Mouse (Mus musculus) adrenal gland, postnatal 10 days (tissue): ENCODE measurements around the gene Upf2. TPM values are rescaled to one million over a fixed set of nuclear protein-coding genes. Genes with fewer than 3 reads are reported as not detected.

Experiments used
- DNase-seq: peaks from one replicate; pipeline ENCODE4 v3.0.0; 2021; ENCODE audit warnings: mixed read lengths
- long read RNA-seq, 2 experiments: library from polyadenylated mRNA; stranded (forward); transcript quantifications; one replicate each; pipeline ENCODE4 v2.0.0; 2021
- total RNA-seq, 2 experiments: library from RNA; stranded (reverse); gene quantifications; 2 replicates each; pipeline ENCODE4 v1.2.3; 2021

The Upf2 gene
- total RNA-seq = 10 to 100 TPM; 18.6 to 21.5 TPM
- long read RNA-seq, experiment 1, full-length matches to known transcripts = 5 of 32 reads
- long read RNA-seq, experiment 1, partial matches to known transcripts = 19 of 32 reads
- long read RNA-seq, experiment 1, other reads (novel, unspliced or antisense) = 8 of 32 reads
- long read RNA-seq, experiment 2, full-length matches to known transcripts = 2 of 5 reads
- long read RNA-seq, experiment 2, partial matches to known transcripts = 2 of 5 reads
- long read RNA-seq, experiment 2, other reads (novel, unspliced or antisense) = 1 of 5 reads

- peak; percentile 97 for DNase-seq
These were observed at the start of gene Upf2 for GRCm38 (mm10) chr2:5950766-5951595. Gene Upf2 (plus strand): TSS chr2:5951469.

GRCm38 (mm10) chr2:5906092-5906491 is 45.2 kb upstream of the Upf2 start:
- peak; percentile 66 for DNase-seq

- peak; percentile 66 for DNase-seq
These were observed 44.6 kb upstream of the Upf2 start for GRCm38 (mm10) chr2:5906625-5907024.

- DNase-seq = no peak
These were observed 39.8 kb upstream of the Upf2 start for GRCm38 (mm10) chr2:5911282-5911965.

- no peak for DNase-seq
These were observed 28.4 kb upstream of the Upf2 start for GRCm38 (mm10) chr2:5922823-5923222.

GRCm38 (mm10) chr2:5923786-5924185 is 27.5 kb upstream of the Upf2 start:
- no peak for DNase-seq

- DNase-seq = no peak
These were observed 23.8 kb upstream of the Upf2 start for GRCm38 (mm10) chr2:5927481-5927880.

- DNase-seq = no peak
These were observed 21.5 kb upstream of the Upf2 start for GRCm38 (mm10) chr2:5929793-5930192.

GRCm38 (mm10) chr2:5930291-5931054 is 20.8 kb upstream of the Upf2 start:
- no peak for DNase-seq

GRCm38 (mm10) chr2:5931938-5932337 is 19.3 kb upstream of the Upf2 start:
- DNase-seq = no peak

GRCm38 (mm10) chr2:5934936-5935335 is 16.3 kb upstream of the Upf2 start:
- no peak for DNase-seq

- DNase-seq = no peak
These were observed 15.2 kb upstream of the Upf2 start for GRCm38 (mm10) chr2:5936068-5936467.

- DNase-seq = no peak
These were observed 14.7 kb upstream of the Upf2 start for GRCm38 (mm10) chr2:5936550-5936949.

GRCm38 (mm10) chr2:5939319-5939718 is 11.9 kb upstream of the Upf2 start:
- DNase-seq = no peak

- DNase-seq = no peak
These were observed 11.4 kb upstream of the Upf2 start for GRCm38 (mm10) chr2:5939911-5940310.

- DNase-seq = no peak
These were observed 10.3 kb upstream of the Upf2 start for GRCm38 (mm10) chr2:5940936-5941335.

- DNase-seq = no peak
These were observed 9.3 kb upstream of the Upf2 start for GRCm38 (mm10) chr2:5941861-5942415.

GRCm38 (mm10) chr2:5942416-5943032 is 8.7 kb upstream of the Upf2 start, which contains the start of gene Dhtkd1:
Gene Dhtkd1 (minus strand): TSS chr2:5942792.
- peak; percentile 86 for DNase-seq

- DNase-seq = no peak
These were observed 8.2 kb upstream of the Upf2 start for GRCm38 (mm10) chr2:5943071-5943470.

- DNase-seq = no peak
These were observed 5.6 kb upstream of the Upf2 start for GRCm38 (mm10) chr2:5945629-5946028.

GRCm38 (mm10) chr2:5946876-5947275 is 4.4 kb upstream of the Upf2 start:
- DNase-seq = no peak
